Mouse (Mus musculus) CH12.LX (cell line): ENCODE results near the gene Arl8a. TPM values are rescaled to one million over a fixed set of nuclear protein-coding genes. Genes with fewer than 3 reads are reported as not detected.

ENCODE experiments used
- DNase-seq: peaks from one replicate; pipeline ENCODE4 v3.0.0-alpha.2; 2013; ENCODE audit errors: extremely low read depth
- H3K27ac ChIP-seq: 2 replicates; pipeline ENCODE4 v1.5.1; 2012; ENCODE audit warnings: low read depth, mild to moderate bottlenecking, control low read depth, moderate library complexity; ENCODE audit not compliant: insufficient read depth
- H3K27me3 ChIP-seq: replicated peaks from 2 replicates; pipeline ENCODE3; 2012; ENCODE audit warnings: inconsistent platforms
- H3K36me3 ChIP-seq, 2 experiments: replicated peaks in 1 of 2; 2 replicates each; pipeline versions ENCODE3 to v1.6.1; 2012; ENCODE audit warnings: inconsistent platforms in 1 of 2, low read length in 1 of 2, mild to moderate bottlenecking in 1 of 2, mixed read lengths in 1 of 2, moderate library complexity in 1 of 2; ENCODE audit not compliant: control insufficient read depth in 1 of 2, insufficient read depth in 1 of 2
- H3K4me1 ChIP-seq, 2 experiments: 2 replicates each; pipeline ENCODE4 v1.6.1; 2012; ENCODE audit warnings: inconsistent platforms in 1 of 2, moderate library complexity in 1 of 2; ENCODE audit not compliant: insufficient read depth in 2 of 2, control insufficient read depth in 1 of 2
- H3K4me2 ChIP-seq: 2 replicates; pipeline ENCODE4 v1.6.1; 2012; ENCODE audit warnings: low read depth, mild to moderate bottlenecking, control low read depth; ENCODE audit not compliant: poor library complexity, insufficient read depth, severe bottlenecking
- H3K4me3 ChIP-seq, 3 experiments: fragments of 150-350 bp in 1 of 3; sonication (generic) in 1 of 3; replicated peaks in 1 of 3; 2 replicates each; pipeline versions ENCODE3 to v1.5.1; 2011 to 2012; ENCODE audit warnings: low read depth in 2 of 3, low read length in 2 of 3, mild to moderate bottlenecking in 2 of 3, moderate library complexity in 2 of 3, control low read depth in 1 of 3, improper control_type of control experiment in 1 of 3, inconsistent platforms in 1 of 3, mixed read lengths in 1 of 3; ENCODE audit not compliant: poor library complexity in 1 of 3
- H3K79me2 ChIP-seq: replicated peaks from 2 replicates; pipeline ENCODE4 v1.6.1; 2012; ENCODE audit warnings: mild to moderate bottlenecking, moderate library complexity; ENCODE audit not compliant: control insufficient read depth, poor library complexity, insufficient read depth, severe bottlenecking; ENCODE audit errors: extremely low read depth
- H3K9ac ChIP-seq: 2 replicates; pipeline ENCODE4 v1.6.1; 2012; ENCODE audit warnings: low read depth, mild to moderate bottlenecking, control low read depth, moderate library complexity; ENCODE audit not compliant: insufficient read depth
- H3K9me3 ChIP-seq: replicated peaks from 2 replicates; pipeline ENCODE3; 2012; ENCODE audit warnings: low read length, inconsistent platforms, mixed read lengths
- CTCF ChIP-seq, 2 experiments: IDR thresholded peaks in 1 of 2; conservative IDR thresholded peaks in 1 of 2; 2 replicates each; pipeline ENCODE4 v1.5.1; 2011 to 2012; ENCODE audit warnings: low read depth in 2 of 2, low read length in 2 of 2, improper control_type of control experiment in 1 of 2, inconsistent platforms in 1 of 2, mild to moderate bottlenecking in 1 of 2, moderate library complexity in 1 of 2
- ETS1 ChIP-seq: conservative IDR thresholded peaks from 2 replicates; pipeline ENCODE4 v1.6.1; 2012; ENCODE audit warnings: low read depth, mild to moderate bottlenecking, inconsistent platforms, low read length, improper control_type of control experiment, moderate library complexity
- GABPA ChIP-seq: IDR thresholded peaks from 2 replicates; pipeline ENCODE4 v1.6.1; 2012; ENCODE audit warnings: low read depth, low read length, improper control_type of control experiment, inconsistent platforms; ENCODE audit not compliant: insufficient replicate concordance
- IRF4 ChIP-seq: IDR thresholded peaks from 2 replicates; pipeline ENCODE4 v1.6.1; 2014; ENCODE audit warnings: low read depth, mild to moderate bottlenecking, inconsistent platforms, low read length, improper control_type of control experiment
- MAFK ChIP-seq: IDR thresholded peaks from 2 replicates; pipeline ENCODE4 v1.6.1; 2011; ENCODE audit warnings: low read length, improper control_type of control experiment; ENCODE audit not compliant: insufficient replicate concordance
- MAX ChIP-seq: IDR thresholded peaks from 2 replicates; pipeline ENCODE4 v1.6.1; 2011; ENCODE audit warnings: low read length, improper control_type of control experiment
- MEF2A ChIP-seq: IDR thresholded peaks from 2 replicates; pipeline ENCODE4 v1.6.1; 2014; ENCODE audit warnings: low read depth, mild to moderate bottlenecking, inconsistent platforms, low read length, improper control_type of control experiment, borderline replicate concordance
- MXI1 ChIP-seq: IDR thresholded peaks from 2 replicates; pipeline ENCODE4 v1.6.1; 2011; ENCODE audit warnings: mild to moderate bottlenecking, low read depth, low read length, improper control_type of control experiment
- PAX5 ChIP-seq: IDR thresholded peaks from 2 replicates; pipeline ENCODE4 v1.6.1; 2012; ENCODE audit warnings: low read length, inconsistent platforms, mixed read lengths
- POLR2A ChIP-seq: IDR thresholded peaks from 2 replicates; pipeline ENCODE4 v1.6.1; 2011; ENCODE audit warnings: low read depth, mild to moderate bottlenecking, improper control_type of control experiment, low read length
- UBTF ChIP-seq: IDR thresholded peaks from 2 replicates; pipeline ENCODE4 v1.6.1; 2012; ENCODE audit warnings: low read depth, mild to moderate bottlenecking, inconsistent platforms, low read length, improper control_type of control experiment, moderate library complexity
- USF1 ChIP-seq: IDR thresholded peaks from 2 replicates; pipeline ENCODE4 v1.6.1; 2014; ENCODE audit warnings: low read depth, mild to moderate bottlenecking, inconsistent platforms, low read length, improper control_type of control experiment
- ZKSCAN1 ChIP-seq: IDR thresholded peaks from 2 replicates; pipeline ENCODE4 v1.6.1; 2012; ENCODE audit warnings: low read depth, inconsistent platforms, low read length, improper control_type of control experiment, borderline replicate concordance
- ZNF384 ChIP-seq: IDR thresholded peaks from 2 replicates; pipeline ENCODE4 v1.6.1; 2012; ENCODE audit warnings: low read depth, low read length, improper control_type of control experiment, inconsistent platforms
- dilution Hi-C: fragments of 300-500 bp; cut with MboI; formaldehyde crosslinking; loops from 2 replicates; pipeline ENCODE4 v1.14.3; 2020; ENCODE audit warnings: low sequenced_read_pairs; ENCODE audit not compliant: extremely low pct_unique_long_range_greater_than_20kb, extremely low pct_ligation_motif_present
- in situ Hi-C: fragments of 300-500 bp; cut with MboI; formaldehyde crosslinking; loops from 3 replicates; pipeline ENCODE4 v1.14.3; 2019; ENCODE audit warnings: low sequenced_read_pairs, low pct_ligation_motif_present, low pct_unique_long_range_greater_than_20kb, mixed read lengths
- polyA plus RNA-seq: library from polyadenylated mRNA; unstranded; fragments of >175 nt; gene quantifications from 2 replicates; pipeline ENCODE4 v1.2.1, GENCODE M21; 2012; ENCODE audit warnings: low read depth; ENCODE audit not compliant: insufficient read length
- total RNA-seq, 2 experiments: library from RNA; depleted of rRNA; stranded (reverse); fragments of 300-350 nt in 1 of 2; fragments of >200 nt in 1 of 2; gene quantifications; 2 replicates each; pipeline ENCODE4 v1.2.3; 2012 to 2014

Gene Arl8a
- total and polyA plus RNA-seq, 3 experiments: 4.2 to 52.7 (median 10.9) TPM

DNA sequence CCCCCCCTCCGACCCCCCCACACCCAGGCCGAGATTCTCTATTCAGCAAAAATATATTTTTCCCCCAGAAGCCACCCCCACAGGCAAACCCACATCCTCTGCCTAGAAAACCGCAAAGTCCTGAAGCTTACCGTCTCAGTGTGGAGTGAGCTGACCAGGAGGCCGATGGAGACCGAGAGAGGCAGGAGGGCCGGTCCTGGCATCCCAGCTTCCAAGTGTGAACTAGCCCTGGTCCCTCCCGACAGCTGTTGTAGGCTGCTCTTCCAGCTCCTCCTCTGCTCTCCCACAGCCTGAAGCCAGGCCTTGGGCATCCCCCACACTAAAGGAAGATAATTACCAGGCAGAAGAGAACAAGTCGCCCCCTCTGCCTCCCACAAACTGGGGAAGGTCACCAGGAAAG, 17.6 kb upstream of the Arl8a start:
- in situ Hi-C loops (no loop called here), dilution Hi-C loops (no loop called here)
- no peak for DNase-seq
- peaks cover 14 to 36% of the 10 kb centered on the region in 2 experiments for H3K36me3 ChIP-seq
- TF ChIP-seq ETS1 (no peak), POLR2A (no peak), ZKSCAN1 (no peak), UBTF (no peak), GABPA (no peak), MAFK (no peak), PAX5 (no peak), CTCF (conservative IDR thresholded peaks at IDR 0.05 in 1 of 2, IDR thresholded peaks at IDR 0.05 in 1 of 2; ENCODE audit: low read depth in 2 of 2, low read length in 2 of 2) (no peak), MEF2A (no peak), MAX (no peak), ZNF384 (no peak), MXI1 (no peak)
- no peaks in the 10 kb centered on the region for H3K27me3 ChIP-seq
- H3K4me2 ChIP-seq: no peak overlapping the region
- no peak overlapping the region for H3K9ac ChIP-seq
- H3K9me3 ChIP-seq: no peaks in the 10 kb centered on the region
- peaks cover 7% of the 10 kb centered on the region; the same call in 1 of the 2 replicates for H3K79me2 ChIP-seq
- H3K27ac ChIP-seq: no peak overlapping the region
- H3K4me1 ChIP-seq: peaks cover 15 to 47% of the 10 kb centered on the region in 2 experiments
- H3K4me3 ChIP-seq: peak overlapping the region in 1 of 3 experiments; percentile 10

DNA sequence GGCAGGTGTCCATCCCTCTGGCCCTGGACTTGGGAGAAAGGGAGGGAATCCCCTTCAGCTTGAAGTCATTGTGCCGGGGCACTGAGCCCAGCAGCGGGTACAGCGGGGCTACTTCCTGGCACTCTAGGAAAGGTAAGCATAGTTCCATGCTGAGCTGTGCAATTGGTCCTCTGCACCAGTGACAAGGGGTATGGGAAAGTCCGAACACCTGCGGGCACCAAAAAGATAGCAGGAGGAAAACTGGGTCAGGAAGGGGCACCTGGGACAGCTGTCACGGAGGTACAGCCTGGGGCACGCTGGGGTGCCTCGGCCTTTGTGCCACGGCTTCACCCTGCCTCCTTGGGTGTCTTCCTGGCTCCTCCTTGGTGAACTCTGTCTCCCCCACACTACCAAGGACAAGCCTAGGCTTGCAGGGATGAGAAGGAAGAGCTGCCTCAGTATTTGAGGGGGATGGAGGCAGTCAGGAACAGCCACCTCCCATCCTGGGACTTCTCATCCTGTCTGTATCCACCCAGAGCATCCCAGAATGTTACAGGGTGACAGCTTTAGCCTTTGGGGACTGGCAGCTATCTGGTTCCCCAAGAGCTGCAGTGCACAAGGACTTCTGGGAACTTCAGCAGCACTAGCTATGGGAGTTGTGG, 17.0 kb upstream of the Arl8a start:
- TF ChIP-seq IRF4 (no peak), USF1 (no peak)
- Histone ChIP-seq H3K9ac (no peak overlapping the region), H3K4me1 (peaks cover 15 to 50% of the 10 kb centered on the region in 2 experiments), H3K27me3 (no peaks in the 10 kb centered on the region), H3K4me2 (no peak overlapping the region), H3K4me3 (peak overlapping the region in 1 of 3 experiments; percentile 10), H3K36me3 (peaks cover 15 to 35% of the 10 kb centered on the region in 2 experiments), H3K27ac (no peak overlapping the region), H3K79me2 (peaks cover 14% of the 10 kb centered on the region), H3K9me3 (no peaks in the 10 kb centered on the region)
- dilution Hi-C loops: no loop called here
- no peak for DNase-seq
- in situ Hi-C loops: no loop called here
